Mouse (Mus musculus) heart, embryonic 12.5 days (tissue): ENCODE results near the gene Fkbpl. TPM values are rescaled to one million over a fixed set of nuclear protein-coding genes. Genes with fewer than 3 reads are reported as not detected.

Experiments used
- ATAC-seq: fragments of 200-750 bp; cut with Nextera tagmentation; 2 replicates; pipeline ENCODE4 v1.8.0; 2017; ENCODE audit warnings: moderate TSS enrichment, moderate library complexity; ENCODE audit not compliant: insufficient number of reproducible peaks, low FRiP score
- H3K27ac ChIP-seq: fragments of 300-500 bp; sonication (generic); 2 replicates; pipeline ENCODE4 v1.5.1; 2016; ENCODE audit warnings: mild to moderate bottlenecking, moderate library complexity; ENCODE audit not compliant: poor library complexity, severe bottlenecking
- H3K27me3 ChIP-seq: fragments of 300-500 bp; sonication (generic); replicated peaks from 2 replicates; pipeline ENCODE4 v1.6.1; 2016; ENCODE audit warnings: mild to moderate bottlenecking, moderate library complexity
- H3K36me3 ChIP-seq: fragments of 300-500 bp; sonication (generic); 2 replicates; pipeline ENCODE4 v1.6.1; 2016; ENCODE audit warnings: mild to moderate bottlenecking, moderate library complexity
- H3K4me1 ChIP-seq: fragments of 300-500 bp; sonication (generic); replicated peaks from 2 replicates; pipeline ENCODE4 v1.6.1; 2016; ENCODE audit warnings: mild to moderate bottlenecking
- H3K4me2 ChIP-seq: fragments of 300-500 bp; sonication (generic); 2 replicates; pipeline ENCODE4 v1.6.1; 2016; ENCODE audit warnings: mild to moderate bottlenecking, moderate library complexity
- H3K4me3 ChIP-seq: fragments of 300-500 bp; sonication (generic); 2 replicates; pipeline ENCODE4 v1.5.1; 2016; ENCODE audit warnings: mild to moderate bottlenecking
- H3K9ac ChIP-seq: fragments of 300-500 bp; sonication (generic); 2 replicates; pipeline ENCODE4 v1.6.1; 2016; ENCODE audit warnings: mild to moderate bottlenecking, moderate library complexity
- H3K9me3 ChIP-seq: fragments of 300-500 bp; sonication (generic); replicated peaks from 2 replicates; pipeline ENCODE4 v1.6.1; 2016; ENCODE audit warnings: mild to moderate bottlenecking, moderate library complexity
- WGBS: fragments of 180-500 bp; shearing (Covaris S2); methylation state at CpG from one replicate; pipeline ENCODE4 v1.1.7; 2016; 5-methylcytosine and 5-hydroxymethylcytosine counted together
- polyA plus RNA-seq: library from polyadenylated mRNA; unstranded; fragments of >200 nt; fragmentation: Nextera tagmentation; extraction: Ambion mirVana; gene quantifications from 2 replicates; pipeline ENCODE4 v1.2.1, GENCODE M21; 2016

The Fkbpl gene
- polyA plus RNA-seq, 1 experiment from 2014 or later, result 10.2 TPM

DNA sequence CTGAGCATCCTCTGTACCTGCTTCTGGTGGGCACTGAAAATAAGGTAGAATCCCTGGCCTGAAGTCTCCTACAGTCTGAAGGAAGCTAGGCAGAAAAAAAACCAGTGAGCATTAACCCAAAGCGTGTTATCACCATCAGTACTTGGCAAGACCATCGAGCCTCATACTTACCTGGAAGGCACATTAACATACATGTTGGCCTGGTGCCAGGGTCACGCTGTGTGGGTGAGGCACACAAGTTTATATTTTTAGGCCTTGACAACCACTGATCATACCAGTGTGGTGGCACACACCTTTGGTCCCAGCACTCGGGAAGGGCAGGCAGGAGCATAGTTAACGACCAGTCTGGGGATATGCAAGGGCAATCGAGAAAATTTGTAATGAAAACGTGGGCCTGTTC lies 36.6 kb upstream of the Fkbpl start:
- WGBS, result 84% methylated on average over 7 of the region's 7 CpGs
- Histone ChIP-seq H3K9ac (0 out of 2 replicates have a peak overlapping the region, but pooled peaks have one; percentile 42), H3K9me3 (no peaks in the 10 kb centered on the region), H3K4me1 (peaks cover 38% of the 10 kb centered on the region), H3K27ac (no peak overlapping the region), H3K4me2 (no peak overlapping the region), H3K36me3 (peaks cover 38% of the 10 kb centered on the region), H3K27me3 (no peaks in the 10 kb centered on the region), H3K4me3 (no peak overlapping the region)
- no peak for ATAC-seq

DNA sequence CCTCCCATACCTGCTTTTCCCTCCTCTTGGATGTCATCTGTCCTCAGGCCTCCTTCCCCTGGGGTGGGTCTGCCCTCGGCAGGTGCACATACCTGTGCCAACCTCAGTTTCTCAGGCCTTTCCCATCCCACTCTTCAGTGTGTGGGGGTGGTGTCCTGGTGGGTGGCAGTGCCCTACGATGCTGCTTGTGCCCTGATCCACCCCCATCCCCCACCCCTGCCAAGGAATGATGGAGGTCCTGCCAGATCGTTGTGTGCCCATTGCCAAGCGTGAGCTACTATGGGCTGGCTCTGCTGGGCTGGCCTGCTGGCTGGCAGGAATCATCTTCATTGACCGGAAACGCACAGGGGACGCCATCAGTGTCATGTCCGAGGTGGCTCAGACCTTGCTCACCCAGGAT lies 33.5 kb upstream of the Fkbpl start:
- WGBS, result 91% methylated on average over 8 of the region's 8 CpGs

DNA sequence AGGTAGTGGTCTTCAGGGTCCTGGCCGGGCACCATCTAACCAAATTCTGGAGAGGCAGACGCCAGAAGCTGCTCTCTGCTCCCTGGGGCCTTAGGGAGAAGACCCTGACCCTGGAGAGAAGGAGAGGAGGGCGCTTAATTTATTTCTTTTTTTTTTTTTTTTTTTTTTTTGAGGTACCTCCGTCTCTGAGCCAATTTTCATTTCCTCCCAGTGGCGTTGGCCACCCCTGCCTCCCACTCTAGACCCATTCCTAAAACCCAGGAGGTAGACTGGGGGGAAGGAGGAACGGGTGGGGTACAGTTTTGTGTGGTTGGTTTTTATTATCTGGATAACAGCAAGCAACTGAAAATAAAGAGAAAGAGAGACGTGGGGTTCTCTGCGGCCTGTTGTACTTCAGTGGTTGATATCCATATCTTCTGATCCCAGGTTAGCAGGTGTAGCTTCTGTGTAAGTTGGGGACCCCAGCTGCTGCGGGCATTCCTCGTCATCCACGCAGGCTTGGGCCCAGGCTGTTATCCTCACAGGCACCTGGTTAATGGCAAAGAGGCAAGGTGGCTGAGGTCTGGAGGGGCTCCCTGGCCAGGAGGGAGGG lies 31.4 kb upstream of the Fkbpl start:
- Histone ChIP-seq H3K4me2 (no peak overlapping the region), H3K27me3 (no peaks in the 10 kb centered on the region), H3K4me1 (peaks cover 10% of the 10 kb centered on the region), H3K9me3 (no peaks in the 10 kb centered on the region), H3K27ac (no peak overlapping the region), H3K4me3 (no peak overlapping the region), H3K36me3 (peaks cover 71% of the 10 kb centered on the region), H3K9ac (no peak overlapping the region)
- ATAC-seq, result no peak
- WGBS, result 83% methylated on average over 11 of the region's 11 CpGs

More for the DNA sequence above, 33.5 kb upstream of the Fkbpl start:
- Histone ChIP-seq H3K9ac (no peak overlapping the region), H3K27me3 (no peaks in the 10 kb centered on the region), H3K4me2 (no peak overlapping the region), H3K9me3 (no peaks in the 10 kb centered on the region), H3K4me3 (no peak overlapping the region), H3K4me1 (peaks cover 29% of the 10 kb centered on the region), H3K27ac (no peak overlapping the region), H3K36me3 (peaks cover 63% of the 10 kb centered on the region)
- no peak for ATAC-seq

GRCm38 (mm10) chr17:34613830-34614229 lies 30.7 kb upstream of the Fkbpl start:
- H3K4me2 ChIP-seq, result no peak overlapping the region
- no peak for ATAC-seq
- H3K9me3 ChIP-seq, result no peaks in the 10 kb centered on the region
- H3K4me1 ChIP-seq, result peaks cover 4% of the 10 kb centered on the region
- WGBS, result 85% methylated on average over 10 of the region's 10 CpGs
- H3K36me3 ChIP-seq, result peaks cover 70% of the 10 kb centered on the region
- H3K9ac ChIP-seq, result no peak overlapping the region
- no peaks in the 10 kb centered on the region for H3K27me3 ChIP-seq
- H3K27ac ChIP-seq, result no peak overlapping the region
- no peak overlapping the region for H3K4me3 ChIP-seq

GRCm38 (mm10) chr17:34615871-34616270 lies 28.7 kb upstream of the Fkbpl start, which contains the start of gene Egfl8:
Egfl8 (minus strand) TSS chr17:34615971.
- WGBS, result 71% methylated on average over 6 of the region's 6 CpGs
- no peak for ATAC-seq
- H3K4me3 ChIP-seq, result no peak within 1 kb of the TSS
- H3K27ac ChIP-seq, result 0 out of 2 replicates have a peak within 1 kb of the TSS, but pooled peaks have one; percentile 18
- H3K27me3 ChIP-seq, result no peaks in the 10 kb centered on the region
- H3K36me3 ChIP-seq, result peaks cover 73% of the 10 kb centered on the region
- no peak within 1 kb of the TSS for H3K4me2 ChIP-seq
- no peak within 1 kb of the TSS for H3K9ac ChIP-seq
- H3K9me3 ChIP-seq, result no peaks in the 10 kb centered on the region
- no peaks in the 10 kb centered on the region for H3K4me1 ChIP-seq

DNA sequence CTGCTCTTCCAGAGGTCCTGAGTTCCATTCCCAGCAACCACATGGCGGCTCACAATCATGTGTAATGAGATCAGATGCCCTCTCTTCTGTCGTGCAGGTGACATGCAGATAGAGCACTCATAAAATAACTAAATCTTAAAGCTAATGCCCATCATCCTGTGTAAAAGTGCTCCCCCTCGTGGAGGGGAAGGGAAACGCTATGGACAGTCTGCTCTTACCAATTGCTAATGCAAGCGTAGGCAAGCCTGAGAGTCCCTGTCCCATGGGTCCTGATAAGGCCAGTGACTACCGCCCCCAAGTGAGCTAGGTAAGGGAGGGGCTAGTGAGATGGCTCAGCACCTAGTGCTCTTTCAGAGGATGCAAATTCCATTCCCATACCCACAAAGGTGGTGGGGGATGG lies 25.6 kb upstream of the Fkbpl start:
- no peaks in the 10 kb centered on the region for H3K4me1 ChIP-seq
- H3K27me3 ChIP-seq, result no peaks in the 10 kb centered on the region
- H3K27ac ChIP-seq, result no peak overlapping the region
- ATAC-seq, result no peak; the same call in 1 of the 2 replicates
- H3K4me3 ChIP-seq, result no peak overlapping the region
- H3K36me3 ChIP-seq, result peaks cover 72% of the 10 kb centered on the region
- 17% methylated on average over 6 of the region's 6 CpGs for WGBS
- no peak overlapping the region for H3K4me2 ChIP-seq
- H3K9me3 ChIP-seq, result no peaks in the 10 kb centered on the region
- no peak overlapping the region for H3K9ac ChIP-seq

- Histone ChIP-seq H3K9ac (no peak overlapping the region), H3K9me3 (no peaks in the 10 kb centered on the region), H3K27me3 (no peaks in the 10 kb centered on the region), H3K4me3 (no peak overlapping the region), H3K36me3 (peaks cover 64% of the 10 kb centered on the region), H3K4me2 (no peak overlapping the region), H3K27ac (no peak overlapping the region), H3K4me1 (peaks cover 6% of the 10 kb centered on the region)
- whole genome bisulfite sequencing, result 88% methylated on average over 8 of the region's 8 CpGs
- no peak for ATAC-seq
Observed at GRCm38 (mm10) chr17:34621006-34621405, 23.6 kb upstream of the Fkbpl start.

- H3K36me3 ChIP-seq, result peaks cover 49% of the 10 kb centered on the region
- no peaks in the 10 kb centered on the region for H3K9me3 ChIP-seq
- H3K27me3 ChIP-seq, result no peaks in the 10 kb centered on the region
- 86% methylated on average over 9 of the region's 9 CpGs for WGBS
- no peak for ATAC-seq
- no peak overlapping the region for H3K27ac ChIP-seq
- no peak overlapping the region for H3K4me3 ChIP-seq
- H3K4me1 ChIP-seq, result peaks cover 18% of the 10 kb centered on the region
- H3K9ac ChIP-seq, result no peak overlapping the region
- H3K4me2 ChIP-seq, result no peak overlapping the region
Observed at GRCm38 (mm10) chr17:34623161-34623560, 21.4 kb upstream of the Fkbpl start.

DNA sequence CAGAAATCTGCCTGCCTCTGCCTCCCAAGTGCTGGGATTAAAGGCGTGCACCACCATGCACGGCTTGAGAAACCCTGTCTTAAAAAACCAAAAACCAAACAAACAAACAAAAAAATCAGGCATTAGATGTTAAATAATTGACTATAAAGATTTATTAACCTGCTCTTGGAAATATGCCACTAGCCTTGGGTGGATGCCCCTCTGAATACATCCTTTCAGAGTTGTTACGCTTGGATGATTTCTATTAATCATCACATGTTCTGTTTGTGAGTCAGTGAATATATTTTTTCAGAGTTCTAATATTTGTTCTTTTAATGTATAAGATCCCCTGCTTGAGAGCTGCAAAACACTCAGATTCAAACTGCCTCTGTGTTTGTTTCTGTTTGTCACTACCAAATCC lies 19.6 kb upstream of the Fkbpl start:
- no peaks in the 10 kb centered on the region for H3K9me3 ChIP-seq
- peaks cover 41% of the 10 kb centered on the region for H3K36me3 ChIP-seq
- no peak overlapping the region for H3K4me2 ChIP-seq
- no peak overlapping the region for H3K27ac ChIP-seq
- H3K27me3 ChIP-seq, result peaks cover 13% of the 10 kb centered on the region
- H3K4me3 ChIP-seq, result no peak overlapping the region
- ATAC-seq, result no peak
- H3K9ac ChIP-seq, result no peak overlapping the region
- 99% methylated on average over 3 of the region's 3 CpGs for WGBS
- H3K4me1 ChIP-seq, result peaks cover 33% of the 10 kb centered on the region

GRCm38 (mm10) chr17:34626062-34626772 lies 18.3 kb upstream of the Fkbpl start:
- no peak for ATAC-seq
- H3K9me3 ChIP-seq, result no peaks in the 10 kb centered on the region
- peaks cover 26% of the 10 kb centered on the region for H3K27me3 ChIP-seq
- peak overlapping the region; percentile 95 for H3K4me2 ChIP-seq
- peaks cover 36% of the 10 kb centered on the region for H3K36me3 ChIP-seq
- H3K27ac ChIP-seq, result no peak overlapping the region
- H3K4me1 ChIP-seq, result peaks cover 41% of the 10 kb centered on the region
- 47% methylated on average over 16 of the region's 16 CpGs for WGBS
- peak overlapping the region; percentile 86 for H3K9ac ChIP-seq
- H3K4me3 ChIP-seq, result peak overlapping the region; percentile 88

- peak overlapping the region; percentile 86 for H3K9ac ChIP-seq
- H3K9me3 ChIP-seq, result no peaks in the 10 kb centered on the region
- ATAC-seq, result peak; percentile 34; the same call in 1 of the 2 replicates
- peak overlapping the region; percentile 97; the same call in 1 of the 2 replicates for H3K27ac ChIP-seq
- H3K4me1 ChIP-seq, result peaks cover 45% of the 10 kb centered on the region
- WGBS, result under 1% methylated on average over 18 of the region's 18 CpGs
- peak overlapping the region; percentile 88 for H3K4me3 ChIP-seq
- H3K36me3 ChIP-seq, result peaks cover 30% of the 10 kb centered on the region
- H3K27me3 ChIP-seq, result peaks cover 31% of the 10 kb centered on the region
- H3K4me2 ChIP-seq, result peak overlapping the region; percentile 95
Observed at GRCm38 (mm10) chr17:34626773-34627092, 17.8 kb upstream of the Fkbpl start.
